Mouse (Mus musculus): Measurements from ENCODE around the gene Sept8.
"Not testable (repeated sequence)": the region's sequence is repeated elsewhere in the genome, so short reads cannot be mapped to it uniquely, and the experiment has no call there.

- TF ChIP-seq POLR2A (IDR thresholded peaks at IDR 0.05; ENCODE audit: low read depth, low read length); CTCF (conservative IDR thresholded peaks at IDR 0.05; ENCODE audit: insufficient read depth, insufficient read length, low read depth, low read length): not testable (repeated sequence)
Observed at GRCm38 (mm10) chr11:53557992-53558391, 38.9 kb downstream of the Sept8 start.

Data from kidney, adult 2 months (tissue).